Mouse (Mus musculus) embryonic facial prominence, embryonic 14.5 days (tissue): ENCODE results near the gene Gm9508. TPM values are rescaled to one million over a fixed set of nuclear protein-coding genes. Genes with fewer than 3 reads are reported as not detected.
"Not testable (repeated sequence)": the region's sequence is repeated elsewhere in the genome, so short reads cannot be mapped to it uniquely, and the experiment has no call there.

Source experiments
- ATAC-seq: fragments of 200-750 bp; cut with Nextera tagmentation; 2 replicates; pipeline ENCODE4 v1.8.0; 2017; ENCODE audit warnings: low read depth, moderate number of reproducible peaks, moderate TSS enrichment
- DNase-seq: peaks from one replicate; pipeline ENCODE4 v3.0.0-alpha.2; 2015; ENCODE audit warnings: low spot score
- H3K27ac ChIP-seq: fragments of 300-500 bp; sonication (generic); replicated peaks from 2 replicates; pipeline ENCODE4 v1.5.1; 2014; ENCODE audit warnings: low read depth, mild to moderate bottlenecking, low read length, moderate library complexity
- H3K27me3 ChIP-seq: fragments of 300-500 bp; sonication (generic); replicated peaks from 2 replicates; pipeline ENCODE4 v1.6.1; 2014; ENCODE audit warnings: low read length; ENCODE audit not compliant: control insufficient read depth, insufficient read depth
- H3K36me3 ChIP-seq: fragments of 300-500 bp; sonication (generic); 2 replicates; pipeline ENCODE4 v1.6.1; 2014; ENCODE audit warnings: low read length, mixed read lengths; ENCODE audit not compliant: control insufficient read depth, insufficient read depth
- H3K4me1 ChIP-seq: fragments of 300-500 bp; sonication (generic); 2 replicates; pipeline ENCODE4 v1.6.1; 2014; ENCODE audit warnings: antibody characterized with exemption, low read length; ENCODE audit not compliant: control insufficient read depth, insufficient read depth
- H3K4me2 ChIP-seq: fragments of 300-500 bp; sonication (generic); 2 replicates; pipeline ENCODE4 v1.6.1; 2014; ENCODE audit warnings: low read depth, mild to moderate bottlenecking, low read length, moderate library complexity, mixed read lengths
- H3K4me3 ChIP-seq: fragments of 300-500 bp; sonication (generic); 2 replicates; pipeline ENCODE4 v1.5.1; 2014; ENCODE audit warnings: low read depth, mild to moderate bottlenecking, low read length
- H3K9ac ChIP-seq: fragments of 300-500 bp; sonication (generic); 2 replicates; pipeline ENCODE4 v1.6.1; 2014; ENCODE audit warnings: low read depth, mild to moderate bottlenecking, low read length, moderate library complexity, mixed read lengths
- H3K9me3 ChIP-seq: fragments of 300-500 bp; sonication (generic); 2 replicates; pipeline ENCODE4 v1.6.1; 2016; ENCODE audit warnings: low read length; ENCODE audit not compliant: control insufficient read depth
- WGBS: fragments of 180-500 bp; shearing (Covaris S2); extraction: QIAGEN DNeasy Blood & Tissue Kit; methylation state at CpG from one replicate; pipeline ENCODE4 v1.1.7; 2014; 5-methylcytosine and 5-hydroxymethylcytosine counted together
- polyA plus RNA-seq: library from polyadenylated mRNA; unstranded; fragments of >200 nt; fragmentation: Nextera tagmentation; extraction: Ambion mirVana; gene quantifications from 2 replicates; pipeline ENCODE4 v1.2.1, GENCODE M21; 2014

Gene Gm9508
- not detected in 2 replicates for polyA plus RNA-seq

DNA sequence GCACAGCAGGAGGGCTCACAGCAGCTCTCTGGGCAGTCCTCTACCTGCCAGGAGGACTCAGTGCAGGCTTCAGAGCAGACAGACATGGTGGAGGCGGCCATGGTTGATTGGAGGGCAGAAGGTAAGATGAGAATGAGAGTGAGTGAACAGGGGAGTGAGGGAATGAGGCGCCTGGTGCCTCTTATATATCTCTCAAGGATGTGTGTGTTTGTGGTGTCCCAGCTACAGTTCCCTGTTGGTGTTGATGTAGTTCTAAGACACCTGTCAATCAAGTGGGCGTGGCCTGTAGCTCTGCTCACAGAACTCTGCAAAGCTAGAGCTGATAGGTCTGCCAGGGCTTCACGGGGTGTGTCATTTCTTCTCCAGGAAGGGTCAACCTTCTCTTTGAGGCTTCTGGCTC lies at the start of gene Gm9508:
Gene Gm9508, minus strand, starts transcription at position 101 of the 400 bp plus-strand sequence.
- no peaks in the 10 kb centered on the region for H3K36me3 ChIP-seq
- H3K9ac ChIP-seq: no peak within 1 kb of the TSS
- WGBS: 55% methylated on average over 4 of the region's 4 CpGs
- H3K4me1 ChIP-seq: no peaks in the 10 kb centered on the region
- H3K9me3 ChIP-seq: no peaks in the 10 kb centered on the region
- ATAC-seq (no peak), DNase-seq (no peak)
- H3K27me3 ChIP-seq: no peaks in the 10 kb centered on the region
- H3K27ac ChIP-seq: no peak within 1 kb of the TSS
- H3K4me3 ChIP-seq: no peak within 1 kb of the TSS
- H3K4me2 ChIP-seq: no peak within 1 kb of the TSS

DNA sequence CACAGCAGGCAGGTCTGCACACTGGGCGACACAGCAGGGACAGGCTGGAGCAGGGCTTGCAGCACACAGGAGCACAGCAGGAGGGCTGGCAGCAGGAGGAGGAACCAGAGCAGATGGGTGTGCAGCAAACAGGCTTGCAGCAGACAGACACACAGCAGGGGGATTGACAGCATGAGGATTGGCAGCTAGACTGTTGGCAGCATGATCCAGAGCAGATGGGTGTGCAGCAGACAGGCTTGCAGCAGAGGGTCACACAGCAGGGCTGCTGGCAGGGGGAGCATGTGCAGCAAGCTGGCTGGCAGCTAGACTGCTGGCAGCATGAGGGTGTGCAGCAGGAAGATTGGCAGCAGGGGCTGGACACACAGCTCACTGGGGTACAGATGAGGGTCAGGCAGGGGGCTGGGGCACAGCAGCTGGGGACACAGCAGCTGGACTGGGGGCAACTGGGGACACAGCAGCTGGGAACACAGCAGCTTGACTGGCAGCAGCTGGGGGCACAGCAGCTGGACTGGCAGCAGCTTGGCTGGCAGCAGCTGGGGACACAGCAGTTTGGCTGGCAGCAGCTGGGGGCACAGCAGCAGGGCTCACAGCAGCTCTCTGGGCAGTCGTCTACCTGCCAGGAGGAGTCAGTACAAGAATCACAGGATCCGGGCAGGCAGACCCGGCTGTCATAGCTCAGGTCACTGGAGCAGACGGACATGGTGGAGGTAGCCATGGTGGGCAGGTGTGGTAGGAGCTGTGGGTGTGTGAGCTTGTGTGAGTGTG lies 45.1 kb upstream of the Gm9508 start, which contains the start of gene Gm18596:
Gene Gm18596, minus strand, starts transcription at position 715 of the 765 bp plus-strand sequence.
- H3K36me3 ChIP-seq, H3K27me3 ChIP-seq, H3K4me1 ChIP-seq, H3K27ac ChIP-seq, H3K4me2 ChIP-seq, H3K9ac ChIP-seq, H3K4me3 ChIP-seq, ATAC-seq, H3K9me3 ChIP-seq, DNase-seq: not testable (repeated sequence)
- 57% methylated on average over 3 of the region's 5 CpGs for WGBS

DNA sequence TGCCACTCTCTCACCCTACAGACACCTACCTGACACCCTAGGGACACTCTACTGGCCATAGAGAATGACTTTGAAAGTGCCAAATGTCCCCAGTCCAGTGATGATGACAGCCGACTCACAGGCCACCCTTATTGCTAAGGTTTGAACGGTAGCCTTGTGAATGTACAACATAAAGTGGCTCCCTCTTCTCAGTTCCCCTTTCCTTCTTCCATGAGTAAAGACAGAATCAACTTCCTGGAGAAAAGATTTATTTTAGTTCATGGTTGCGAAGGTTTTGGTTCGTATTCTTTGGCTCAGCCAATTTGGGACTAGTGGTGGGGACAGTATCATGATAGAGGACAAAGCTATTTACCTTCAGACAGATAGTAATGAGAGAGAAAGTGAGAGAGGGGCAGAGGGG lies 41.9 kb upstream of the Gm9508 start:
- H3K27ac ChIP-seq: no peak overlapping the region
- ATAC-seq (no peak), DNase-seq (no peak)
- peaks cover 9% of the 10 kb centered on the region for H3K9me3 ChIP-seq
- no peak overlapping the region for H3K9ac ChIP-seq
- no peaks in the 10 kb centered on the region for H3K4me1 ChIP-seq
- H3K4me2 ChIP-seq: no peak overlapping the region
- H3K27me3 ChIP-seq: no peaks in the 10 kb centered on the region
- H3K4me3 ChIP-seq: no peak overlapping the region
- 87% methylated on average over 4 of the region's 4 CpGs for WGBS
- no peaks in the 10 kb centered on the region for H3K36me3 ChIP-seq

DNA sequence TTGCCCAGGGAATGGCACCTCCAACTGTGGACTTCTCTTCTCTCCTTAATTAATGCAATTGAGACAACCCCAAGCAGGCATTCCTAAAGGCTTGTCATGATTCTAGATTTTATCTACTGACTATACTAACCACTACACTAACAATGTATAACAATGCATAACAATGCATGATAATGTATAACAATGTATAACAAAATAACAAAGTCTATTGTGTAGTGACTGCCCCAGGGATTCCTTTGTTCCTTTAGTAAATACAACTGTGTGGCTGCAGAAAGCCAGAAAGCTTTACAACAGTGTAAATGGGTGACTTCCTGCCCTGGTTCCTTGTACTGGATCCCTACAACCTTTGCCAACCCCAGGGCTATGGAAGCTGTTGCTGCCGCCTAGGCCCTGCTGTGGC lies 38.9 kb upstream of the Gm9508 start:
- Histone ChIP-seq H3K9me3 (peaks cover 9% of the 10 kb centered on the region), H3K4me3 (no peak overlapping the region), H3K4me1 (no peaks in the 10 kb centered on the region), H3K4me2 (no peak overlapping the region), H3K9ac (no peak overlapping the region), H3K36me3 (no peaks in the 10 kb centered on the region), H3K27ac (no peak overlapping the region), H3K27me3 (no peaks in the 10 kb centered on the region)
- ATAC-seq (no peak), DNase-seq (no peak)
- 91% methylated on average over 1 of the region's 1 CpGs for WGBS

DNA sequence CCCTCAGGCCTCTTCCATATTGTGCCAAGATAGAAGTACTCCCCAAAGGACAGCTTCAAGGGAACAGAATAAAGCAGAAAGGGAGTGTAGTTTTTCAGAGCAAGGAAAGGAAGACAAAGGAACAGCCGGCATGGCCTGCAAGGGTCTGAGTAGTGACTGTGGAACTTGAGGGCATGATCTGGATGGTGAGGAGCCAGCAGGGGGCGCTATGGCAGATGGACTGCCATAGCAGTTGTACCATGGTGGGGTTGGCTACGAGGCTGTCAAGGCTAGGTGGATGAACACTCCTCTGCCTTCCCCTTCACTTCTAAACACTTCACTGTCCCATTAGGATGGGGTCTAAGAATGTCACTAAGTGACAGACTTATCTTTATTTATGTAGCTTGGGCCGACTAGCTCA lies 32.2 kb upstream of the Gm9508 start:
- no peak for DNase-seq
- 45% methylated on average over 4 of the region's 4 CpGs for WGBS
- no peak overlapping the region for H3K4me2 ChIP-seq
- no peaks in the 10 kb centered on the region for H3K27me3 ChIP-seq
- H3K27ac ChIP-seq: no peak overlapping the region
- peaks cover 3% of the 10 kb centered on the region; the same call in 1 of the 2 replicates for H3K9me3 ChIP-seq
- H3K9ac ChIP-seq: no peak overlapping the region
- ATAC-seq: no peak
- no peaks in the 10 kb centered on the region for H3K36me3 ChIP-seq
- H3K4me1 ChIP-seq: no peaks in the 10 kb centered on the region
- H3K4me3 ChIP-seq: no peak overlapping the region

DNA sequence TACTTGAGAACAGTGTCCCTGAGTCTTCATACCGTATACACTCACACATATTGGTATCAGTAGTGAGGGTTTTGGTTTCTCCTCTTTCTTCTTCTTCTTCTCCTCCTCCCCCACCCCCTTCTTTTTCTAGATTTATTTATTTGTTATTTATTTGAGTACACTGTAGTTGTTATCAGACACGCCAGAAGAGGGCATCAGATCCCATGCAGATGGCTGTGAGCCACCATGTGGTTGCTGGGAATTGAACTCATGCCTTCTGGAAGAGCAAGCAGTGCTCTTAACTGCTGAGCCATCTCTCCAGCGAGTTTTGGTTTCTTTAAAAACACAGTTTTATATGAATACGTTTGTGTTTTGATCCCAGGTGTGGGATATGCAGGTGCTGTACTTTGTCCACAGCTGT lies 31.2 kb upstream of the Gm9508 start:
- Histone ChIP-seq H3K9me3 (no peaks in the 10 kb centered on the region), H3K27ac (no peak overlapping the region), H3K4me3 (no peak overlapping the region), H3K4me1 (no peaks in the 10 kb centered on the region), H3K9ac (no peak overlapping the region), H3K36me3 (no peaks in the 10 kb centered on the region), H3K4me2 (no peak overlapping the region), H3K27me3 (no peaks in the 10 kb centered on the region)
- WGBS: 63% methylated on average over 4 of the region's 4 CpGs
- DNase-seq: no peak
- ATAC-seq: no peak

DNA sequence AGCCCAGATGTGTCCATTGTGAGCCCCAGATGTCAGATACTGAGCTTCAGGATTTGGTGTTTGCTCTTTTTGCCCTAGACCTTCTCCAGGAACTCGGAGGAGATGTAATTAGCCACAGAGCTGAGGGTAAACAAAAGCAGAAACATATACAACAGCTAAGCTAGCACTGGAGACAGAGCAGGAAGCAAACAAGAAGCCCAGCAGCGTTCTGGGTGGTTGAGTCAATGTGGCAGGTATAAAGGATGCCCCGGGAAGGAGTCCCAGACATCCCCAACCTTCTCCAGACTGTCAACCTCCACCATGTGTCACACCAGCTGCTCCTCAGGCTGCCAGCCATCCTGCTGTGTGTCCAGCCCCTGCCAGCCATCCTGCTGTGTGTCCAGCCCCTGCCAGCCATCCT lies 29.2 kb upstream of the Gm9508 start, which contains the start of gene Gm10100:
Gene Gm10100, plus strand, starts transcription at position 301 of the 400 bp plus-strand sequence.
- Histone ChIP-seq H3K4me2 (no peak within 1 kb of the TSS), H3K9ac (no peak within 1 kb of the TSS), H3K4me1 (no peaks in the 10 kb centered on the region), H3K4me3 (no peak within 1 kb of the TSS), H3K27ac (no peak within 1 kb of the TSS), H3K9me3 (no peaks in the 10 kb centered on the region), H3K36me3 (no peaks in the 10 kb centered on the region), H3K27me3 (no peaks in the 10 kb centered on the region)
- 31% methylated on average over 3 of the region's 3 CpGs for WGBS
- DNase-seq: no peak
- no peak for ATAC-seq

DNA sequence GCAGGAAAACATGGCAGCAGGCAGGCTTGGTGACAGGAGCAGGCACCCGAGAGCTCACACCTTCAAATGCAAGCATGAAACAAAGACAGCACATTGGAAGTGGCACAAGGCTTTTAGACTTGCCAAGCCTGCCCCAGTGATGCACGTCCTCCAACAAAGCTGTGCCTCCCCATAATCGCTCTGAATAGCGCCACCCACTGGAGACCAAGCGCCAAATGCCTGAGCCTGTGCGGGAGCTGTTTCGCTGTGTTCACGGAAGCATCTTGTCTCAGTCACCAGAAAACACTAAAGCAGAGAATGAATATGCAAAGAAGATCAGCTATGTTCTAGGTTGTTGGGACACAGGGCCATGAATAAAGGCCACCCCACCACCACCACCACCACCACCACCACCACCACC lies 27.8 kb upstream of the Gm9508 start:
- DNase-seq (no peak), ATAC-seq (no peak)
- no peak overlapping the region for H3K4me3 ChIP-seq
- no peaks in the 10 kb centered on the region for H3K27me3 ChIP-seq
- H3K4me1 ChIP-seq: no peaks in the 10 kb centered on the region
- H3K36me3 ChIP-seq: no peaks in the 10 kb centered on the region
- H3K27ac ChIP-seq: no peak overlapping the region
- H3K9ac ChIP-seq: no peak overlapping the region
- no peak overlapping the region for H3K4me2 ChIP-seq
- H3K9me3 ChIP-seq: no peaks in the 10 kb centered on the region
- 73% methylated on average over 8 of the region's 8 CpGs for WGBS

DNA sequence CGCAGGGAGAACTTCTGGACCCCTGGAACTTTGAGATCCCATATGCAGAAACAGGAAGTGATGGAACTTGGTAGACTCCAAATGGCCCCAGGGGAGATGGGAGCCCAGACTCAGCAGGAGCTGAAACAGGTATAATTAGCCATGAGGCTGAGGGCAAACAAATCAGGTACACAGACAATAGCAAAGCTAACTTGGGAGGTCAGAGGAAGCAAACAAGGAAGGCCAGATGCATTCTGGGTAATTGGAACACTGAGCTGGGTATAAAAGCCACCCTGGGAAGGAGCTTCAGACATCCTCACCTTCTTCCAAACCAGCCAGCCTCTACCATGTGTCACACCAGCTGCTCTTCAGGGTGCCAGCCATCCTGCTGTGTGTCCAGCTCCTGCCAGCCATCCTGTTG lies 23.3 kb upstream of the Gm9508 start, which contains the start of gene Krtap12-1:
Gene Krtap12-1, plus strand, starts transcription at position 301 of the 400 bp plus-strand sequence.
- not testable (repeated sequence) for H3K9me3 ChIP-seq, DNase-seq, H3K9ac ChIP-seq, H3K36me3 ChIP-seq, H3K27me3 ChIP-seq, H3K4me1 ChIP-seq, H3K4me3 ChIP-seq, ATAC-seq, H3K4me2 ChIP-seq, H3K27ac ChIP-seq
- WGBS: 88% methylated on average over 1 of the region's 1 CpGs
